Mouse (Mus musculus): ENCODE data around the gene Vwa7.
"Not testable (repeated sequence)": the region's sequence is repeated elsewhere in the genome, so short reads cannot be mapped to it uniquely, and the experiment has no call there.

Gene Vwa7

GRCm38 (mm10) chr17:35000717-35001451 lies 15.5 kb upstream of the Vwa7 start, which contains the start of gene Vars:
TSS of gene Vars (plus strand) at chr17:35000987.
- DNase-seq = peak; percentile 83

GRCm38 (mm10) chr17:35001452-35002152 lies 14.8 kb upstream of the Vwa7 start:
- DNase-seq = no peak

- DNase-seq = no peak
Observed at GRCm38 (mm10) chr17:35002153-35002865, 14.1 kb upstream of the Vwa7 start.

GRCm38 (mm10) chr17:35003022-35003838 lies 13.1 kb upstream of the Vwa7 start:
- DNase-seq = no peak

GRCm38 (mm10) chr17:35004075-35004717 lies 12.2 kb upstream of the Vwa7 start:
- DNase-seq = no peak

GRCm38 (mm10) chr17:35005158-35005557 lies 11.2 kb upstream of the Vwa7 start:
- DNase-seq = no peak

GRCm38 (mm10) chr17:35005902-35006301 lies 10.5 kb upstream of the Vwa7 start:
- DNase-seq = not testable (repeated sequence)

GRCm38 (mm10) chr17:35007387-35007991 lies 8.9 kb upstream of the Vwa7 start:
- no peak for DNase-seq

GRCm38 (mm10) chr17:35009586-35009985 lies 6.8 kb upstream of the Vwa7 start:
- no peak for DNase-seq

GRCm38 (mm10) chr17:35011440-35011839 lies 4.9 kb upstream of the Vwa7 start:
- DNase-seq = no peak

- DNase-seq = no peak
Observed at GRCm38 (mm10) chr17:35012430-35012829, 3.9 kb upstream of the Vwa7 start.

- DNase-seq = no peak
Observed at GRCm38 (mm10) chr17:35013221-35013620, 3.2 kb upstream of the Vwa7 start.

GRCm38 (mm10) chr17:35015296-35015695 lies 1.1 kb upstream of the Vwa7 start:
- no peak for DNase-seq

GRCm38 (mm10) chr17:35016791-35017705 lies 669 bp downstream of the Vwa7 start:
- no peak for DNase-seq

- DNase-seq = no peak
Observed at GRCm38 (mm10) chr17:35017706-35018030, 1.3 kb downstream of the Vwa7 start.

GRCm38 (mm10) chr17:35018171-35018570 lies 1.8 kb downstream of the Vwa7 start:
- DNase-seq = no peak

GRCm38 (mm10) chr17:35019894-35020293 lies 3.5 kb downstream of the Vwa7 start:
- no peak for DNase-seq

- no peak for DNase-seq
Observed at GRCm38 (mm10) chr17:35020551-35020950, 4.2 kb downstream of the Vwa7 start.

GRCm38 (mm10) chr17:35021163-35021808 lies 4.9 kb downstream of the Vwa7 start:
- peak; percentile 74 for DNase-seq

GRCm38 (mm10) chr17:35021842-35022477 lies 5.6 kb downstream of the Vwa7 start:
- no peak for DNase-seq
